Mouse (Mus musculus) adrenal gland, adult (tissue): Measurements from ENCODE around the gene March2.

Experiments used
- DNase-seq, 2 experiments: peaks; one replicate each; pipeline ENCODE4 v3.0.0; 2022 to 2023; ENCODE audit warnings: low spot score in 1 of 2; ENCODE audit not compliant: inconsistent age in 2 of 2

March2 gene

DNA sequence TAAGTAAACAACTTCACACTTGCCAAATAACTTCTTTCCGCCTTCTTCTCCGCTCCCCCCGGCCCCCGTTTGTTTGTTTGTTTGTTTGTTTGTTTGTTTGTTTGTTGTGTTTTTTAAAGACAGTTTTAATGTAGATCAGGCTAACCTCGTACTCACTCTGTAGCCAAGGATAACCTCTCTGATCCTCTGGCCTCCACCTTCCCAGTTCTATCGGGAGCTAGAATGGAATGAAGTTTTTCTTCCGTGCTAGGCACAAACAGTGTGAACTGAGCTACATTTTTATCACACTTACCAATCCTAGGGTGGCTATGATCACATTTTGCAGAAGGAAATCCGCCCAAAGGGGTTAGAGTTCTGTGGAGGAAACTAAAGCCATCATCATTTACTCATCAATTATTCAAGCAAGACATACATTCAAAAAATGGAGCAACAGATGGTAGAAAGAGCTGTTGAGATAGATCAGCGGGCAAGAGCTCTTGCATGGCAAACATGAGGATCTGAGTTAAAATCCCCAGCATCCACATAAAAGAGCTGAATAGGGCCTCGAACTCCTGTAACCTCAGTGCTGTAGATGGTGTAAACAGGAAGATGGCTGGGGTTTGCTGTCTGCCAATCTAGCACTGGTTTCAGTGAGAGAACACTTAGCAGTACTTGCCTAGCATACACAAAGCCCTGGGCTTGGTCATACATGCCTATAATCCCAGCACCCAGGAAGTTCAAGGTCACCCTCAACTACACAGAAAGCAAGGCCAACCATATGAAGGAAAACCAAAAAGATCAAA, 665 bp upstream of the March2 start:
- DNase-seq = peak in 1 of 2 experiments; percentile 29

DNA sequence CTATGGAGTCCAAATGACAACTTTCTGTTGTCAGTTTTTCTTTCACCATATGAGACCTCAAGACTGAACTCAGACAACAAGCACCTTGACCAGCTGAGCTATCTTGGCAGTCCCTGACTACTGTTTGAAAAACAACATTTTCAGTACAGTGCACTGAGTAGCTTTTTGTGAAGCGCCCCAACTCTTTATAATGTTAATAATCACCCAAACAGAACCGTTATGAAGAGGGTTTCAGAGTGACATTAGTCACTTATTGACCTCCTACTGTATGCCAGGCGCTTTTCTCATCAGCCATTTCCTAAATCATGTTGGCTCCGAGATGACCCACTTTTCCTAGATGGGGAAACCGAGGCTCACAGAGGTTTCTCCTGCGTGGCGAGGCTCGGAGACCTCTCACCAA, 488 bp downstream of the March2 start:
- no peak for DNase-seq

DNA sequence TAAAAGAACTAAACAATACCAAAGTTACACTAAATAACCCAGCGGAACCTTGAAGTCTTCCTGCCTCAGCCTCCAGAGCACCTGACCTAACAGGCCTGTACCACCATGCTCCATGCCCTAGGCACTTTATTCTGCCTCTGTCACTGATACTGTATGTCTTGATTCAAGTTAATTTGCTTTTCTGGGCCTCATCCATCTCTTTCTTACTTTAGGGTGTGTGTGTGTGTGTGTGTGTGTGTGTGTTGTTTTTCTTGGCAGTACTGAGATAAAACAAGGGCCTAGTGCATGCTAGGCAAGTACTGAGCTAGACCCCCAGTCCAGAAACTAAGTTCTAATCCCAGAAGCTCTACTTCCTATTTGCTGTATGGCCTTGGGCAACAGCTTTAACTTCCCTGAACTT, 1.2 kb downstream of the March2 start:
- DNase-seq = peak in 1 of 2 experiments; percentile 34

DNA sequence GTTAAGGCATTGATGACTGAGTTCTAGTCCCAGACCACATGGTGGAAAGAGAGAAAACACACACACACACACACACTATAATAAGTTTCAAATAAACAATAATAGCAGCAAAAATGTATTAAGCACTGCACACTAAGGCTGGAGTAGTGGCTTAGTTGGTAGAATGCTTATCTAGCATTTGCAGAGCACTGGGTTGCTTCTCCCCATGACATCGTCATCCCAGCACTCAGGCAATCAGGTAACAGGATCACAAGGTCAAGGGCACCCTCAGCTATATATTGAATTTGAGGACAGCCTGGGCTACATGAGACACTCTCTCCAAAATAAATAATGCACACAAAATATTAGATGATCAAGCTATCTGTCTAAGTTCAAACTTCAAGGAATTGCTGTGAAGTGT, 3.7 kb downstream of the March2 start:
- DNase-seq = no peak

DNA sequence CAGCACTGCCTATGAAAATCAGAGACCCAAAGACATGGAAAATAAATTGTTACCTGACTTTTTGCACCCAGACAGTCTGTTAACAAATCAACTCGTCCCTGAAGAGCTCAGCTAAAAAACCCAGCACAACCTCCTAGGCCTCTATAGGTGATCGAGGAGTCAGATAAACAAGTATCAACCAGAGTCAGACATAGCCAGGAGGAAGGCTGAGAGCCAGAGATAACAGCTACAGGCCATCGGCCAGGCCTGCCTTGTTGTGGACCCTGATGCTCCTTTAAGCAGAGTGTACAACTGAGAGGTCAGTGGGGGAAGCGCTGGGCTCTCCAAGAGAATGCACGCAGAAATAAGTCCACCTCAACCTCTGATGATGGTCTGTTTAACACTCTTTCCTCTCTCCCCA, 5.2 kb downstream of the March2 start:
- DNase-seq = no peak

DNA sequence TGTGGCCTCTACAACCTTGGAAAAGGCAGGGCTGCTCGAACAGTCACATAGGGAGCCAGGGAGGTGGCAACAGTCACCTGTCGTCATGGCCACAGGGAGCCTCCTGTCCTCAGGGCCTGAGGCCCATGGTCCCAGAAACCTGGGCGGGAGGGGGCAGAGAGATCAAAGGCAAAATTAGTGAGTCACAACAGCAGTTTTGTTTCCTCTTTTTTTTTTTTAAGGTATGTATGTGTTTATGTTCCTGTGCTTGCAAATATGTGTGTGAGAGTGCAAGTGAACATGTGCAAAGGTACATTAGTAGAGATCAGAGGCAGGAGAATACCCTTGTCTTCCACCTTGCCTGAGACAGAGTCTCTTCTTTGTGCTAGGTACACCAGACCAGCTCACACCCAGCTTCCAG, 8.6 kb downstream of the March2 start:
- no peak for DNase-seq

DNA sequence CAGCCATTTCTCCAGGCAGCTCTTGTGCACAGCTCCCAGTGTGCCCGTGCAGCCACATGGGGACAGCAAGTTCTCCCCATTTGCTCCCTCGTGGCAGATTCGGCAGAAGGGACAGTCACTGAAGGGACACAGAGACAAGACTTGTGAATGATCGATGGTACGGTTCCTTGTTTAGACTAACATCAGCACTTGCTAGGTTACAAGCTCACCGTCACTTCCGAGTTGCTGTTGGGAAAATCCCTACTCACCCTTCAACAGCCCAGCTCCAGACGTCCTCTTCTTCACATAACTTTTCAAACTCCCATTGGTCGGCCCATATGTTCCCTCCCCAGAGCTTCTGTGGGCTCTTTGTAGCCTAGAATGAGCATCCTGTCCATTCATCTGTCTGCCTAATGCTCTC, 15.4 kb downstream of the March2 start:
- no peak for DNase-seq

DNA sequence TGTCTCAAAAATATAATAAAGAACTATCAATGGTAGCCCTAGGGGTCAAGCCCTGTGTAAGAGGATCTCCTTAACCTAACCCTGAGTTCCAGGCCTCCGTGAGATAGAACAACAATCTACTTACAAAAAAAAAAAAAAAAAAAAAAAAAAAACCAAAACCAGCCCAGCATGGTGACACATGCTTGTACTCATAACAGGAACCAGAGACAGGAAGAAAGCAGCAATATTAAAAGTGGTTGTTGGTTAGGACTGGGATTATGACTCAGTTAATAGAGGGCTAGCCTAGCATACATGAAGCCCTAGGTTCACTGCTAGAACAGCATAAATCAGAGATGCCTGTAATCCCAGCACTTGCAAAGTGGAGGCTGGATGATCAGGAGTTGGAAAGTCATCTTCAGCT, 16.3 kb downstream of the March2 start:
- no peak for DNase-seq

DNA sequence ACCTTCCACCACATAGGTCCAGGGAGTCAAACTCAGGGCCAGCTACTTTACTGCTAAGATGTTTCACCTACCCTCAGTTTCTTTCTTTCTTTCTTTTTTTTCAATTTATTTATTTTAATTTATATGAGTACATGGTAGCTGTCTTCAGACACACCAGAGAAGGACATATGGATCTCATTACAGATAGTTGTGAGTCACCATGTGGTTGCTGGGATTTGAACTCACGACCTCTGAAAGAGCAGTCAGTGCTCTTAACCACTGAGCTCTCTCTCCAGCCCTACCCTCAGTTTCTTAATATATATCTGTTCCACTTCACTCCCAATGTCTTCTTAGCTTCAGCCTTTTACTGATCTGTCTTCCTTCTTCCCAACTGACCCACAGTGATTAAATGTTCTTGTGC, 23.0 kb downstream of the March2 start:
- no peak for DNase-seq

DNA sequence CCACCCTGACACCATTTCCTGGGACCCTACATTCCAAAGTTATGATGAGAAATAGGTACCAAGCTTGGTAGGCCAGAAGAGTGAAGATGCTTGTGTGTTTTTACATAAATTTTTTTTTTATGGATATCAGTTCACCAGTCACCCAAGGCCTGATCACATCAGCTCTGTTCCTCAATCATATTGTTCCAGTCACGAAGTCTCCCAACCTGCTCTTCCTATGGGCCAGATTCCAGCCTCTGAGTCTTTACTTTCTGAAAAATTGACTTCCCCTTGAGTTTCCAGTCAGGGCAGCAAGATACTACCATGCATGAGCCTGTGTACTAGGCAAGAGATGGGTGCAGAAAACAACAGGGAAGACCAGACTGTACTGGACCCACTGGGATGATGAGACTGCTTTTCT, 31.7 kb downstream of the March2 start, which contains the start of gene Hnrnpm:
Gene Hnrnpm (minus strand): TSS at position 101 of the 400 bp plus-strand sequence.
- DNase-seq = no peak

DNA sequence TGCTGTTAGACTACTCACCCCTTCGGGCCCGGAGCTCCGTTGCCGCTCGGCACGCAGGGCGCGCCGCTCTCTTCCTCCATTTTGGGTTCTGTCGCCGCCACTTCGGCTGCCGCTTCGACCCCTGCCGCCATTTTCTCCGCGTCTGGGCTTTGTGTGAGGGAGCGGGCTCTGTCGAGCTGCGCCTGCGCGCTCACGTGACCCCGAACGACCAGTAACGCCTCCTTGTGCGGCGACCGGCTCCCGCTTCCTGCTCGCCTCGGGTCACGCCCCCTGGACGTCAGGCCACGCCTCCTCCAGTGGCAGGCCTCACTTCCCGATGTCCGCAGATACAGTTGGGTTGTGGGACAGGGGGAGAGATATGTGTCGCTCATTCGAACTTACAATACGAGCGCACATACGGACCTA, 33.2 kb downstream of the March2 start:
- peak; percentile 99 for DNase-seq

DNA sequence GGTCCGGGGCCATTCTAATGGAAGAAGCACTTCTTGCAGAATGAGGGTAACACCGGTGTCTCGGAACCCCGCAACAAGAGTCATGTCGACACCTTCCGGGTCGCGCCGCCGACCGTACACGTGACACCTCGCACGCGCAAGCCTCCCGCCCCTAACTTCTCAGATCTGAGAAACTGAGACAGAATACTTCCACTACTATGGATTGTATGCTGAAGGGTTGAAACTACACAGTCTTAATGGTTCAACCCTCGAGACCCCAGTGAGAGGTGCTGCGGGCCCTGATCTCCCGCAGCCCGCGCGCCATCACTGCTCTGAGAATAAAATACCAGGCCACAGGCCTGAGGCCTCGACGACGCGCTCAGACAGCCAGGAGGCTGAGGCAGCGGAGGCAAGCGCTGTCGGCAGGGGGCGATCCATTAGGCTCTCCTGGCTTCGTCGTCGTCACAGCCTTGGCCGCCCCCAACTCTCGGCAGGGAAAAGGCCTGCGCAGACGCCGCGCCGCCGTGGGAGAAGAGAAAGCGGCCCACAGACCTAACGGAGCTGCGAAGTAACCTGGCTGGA, 33.7 kb downstream of the March2 start:
- peak; percentile 76 to 92 for DNase-seq

DNA sequence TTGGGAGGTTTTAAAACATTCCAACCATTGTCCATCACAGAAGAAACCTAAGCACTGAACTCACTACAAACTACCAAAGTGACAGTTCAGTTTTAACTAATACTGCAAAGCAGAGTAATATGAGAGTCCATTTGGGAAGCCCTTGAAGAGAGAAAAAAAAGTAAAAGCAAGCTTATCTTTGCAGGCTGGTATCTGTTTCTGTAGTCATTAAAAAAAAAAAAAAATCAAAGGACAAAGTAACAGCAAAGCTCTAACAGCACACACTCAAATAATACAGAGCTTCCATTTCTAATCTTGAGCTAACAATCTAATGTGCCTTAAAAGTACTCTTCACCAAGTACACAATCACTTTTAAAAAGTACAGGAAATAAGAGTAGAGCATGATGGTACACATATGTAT, 36.7 kb downstream of the March2 start:
- no peak for DNase-seq

DNA sequence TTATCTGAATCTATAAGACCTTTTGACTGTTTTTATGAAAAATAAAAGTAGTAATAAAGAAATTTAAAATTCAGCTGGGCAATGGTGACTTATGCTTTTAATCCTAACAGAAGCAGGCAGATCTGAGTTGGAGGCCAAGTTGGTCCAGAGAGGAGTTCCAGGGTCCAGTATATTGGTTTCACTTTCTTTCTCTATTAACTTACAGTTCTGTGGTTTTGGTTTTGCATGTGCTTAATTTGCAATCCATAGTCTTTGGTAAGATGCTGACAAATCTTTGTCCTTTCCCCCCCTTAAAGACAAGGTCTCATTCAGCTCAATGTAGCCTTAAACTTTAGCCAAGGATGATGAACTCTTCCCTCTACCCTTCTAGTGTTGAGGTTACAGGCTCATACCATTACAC, 39.7 kb downstream of the March2 start:
- no peak for DNase-seq

DNA sequence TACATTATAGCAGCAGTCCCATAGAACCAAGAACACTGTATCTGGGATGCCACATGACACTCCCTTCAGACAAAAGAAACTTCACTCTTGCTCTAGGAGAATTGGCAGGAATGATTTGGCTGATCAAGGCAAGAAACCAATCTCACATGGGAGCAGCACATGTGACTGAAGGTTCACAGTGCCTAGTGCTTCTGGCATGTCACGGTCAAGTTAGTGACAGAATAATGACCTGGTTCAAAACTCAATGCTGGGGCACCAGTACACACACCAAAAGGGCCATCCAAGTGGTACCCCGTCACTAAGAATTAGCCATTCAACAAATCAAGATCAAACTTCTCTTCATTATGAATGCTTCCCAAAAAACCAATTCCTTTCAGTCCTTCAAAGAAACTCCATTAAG, 42.4 kb downstream of the March2 start:
- no peak for DNase-seq

DNA sequence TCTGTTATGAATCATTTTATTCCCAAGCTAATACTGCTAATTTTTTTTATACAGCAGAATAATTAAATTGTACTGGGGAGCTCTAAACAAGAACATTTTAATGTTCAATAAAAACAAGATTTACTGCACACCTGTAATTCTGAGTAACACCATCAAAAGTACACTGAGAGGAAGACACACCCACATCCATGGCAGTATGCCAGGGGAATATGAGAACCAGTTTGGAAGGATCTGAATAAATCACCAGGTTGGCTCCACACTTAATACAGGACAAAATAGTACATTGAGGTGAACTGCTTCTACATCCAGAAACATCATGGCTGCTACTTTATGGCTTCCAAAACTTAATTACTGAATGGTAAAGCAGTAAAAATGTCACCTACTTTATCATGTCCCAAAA, 43.0 kb downstream of the March2 start:
- peak in 1 of 2 experiments; percentile 55 for DNase-seq

DNA sequence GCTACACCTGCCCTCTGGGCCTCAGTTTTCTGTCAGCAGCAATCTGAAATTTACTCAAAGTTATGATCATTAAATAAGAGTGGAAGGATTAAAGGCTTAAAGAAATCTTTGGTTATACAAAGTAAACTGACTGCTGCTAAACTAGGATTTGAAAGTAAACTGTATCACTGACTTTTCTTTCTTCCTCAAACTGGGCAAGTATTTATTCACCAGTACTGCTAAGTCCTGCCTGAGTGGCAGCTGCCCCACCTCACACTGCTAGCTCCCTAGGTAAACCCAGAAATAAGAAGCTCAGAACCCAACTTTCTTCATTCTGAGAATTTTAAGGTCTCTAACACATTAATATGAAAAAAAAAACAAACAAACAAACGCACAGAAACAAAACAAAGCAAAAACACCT, 44.6 kb downstream of the March2 start:
- DNase-seq = no peak

DNA sequence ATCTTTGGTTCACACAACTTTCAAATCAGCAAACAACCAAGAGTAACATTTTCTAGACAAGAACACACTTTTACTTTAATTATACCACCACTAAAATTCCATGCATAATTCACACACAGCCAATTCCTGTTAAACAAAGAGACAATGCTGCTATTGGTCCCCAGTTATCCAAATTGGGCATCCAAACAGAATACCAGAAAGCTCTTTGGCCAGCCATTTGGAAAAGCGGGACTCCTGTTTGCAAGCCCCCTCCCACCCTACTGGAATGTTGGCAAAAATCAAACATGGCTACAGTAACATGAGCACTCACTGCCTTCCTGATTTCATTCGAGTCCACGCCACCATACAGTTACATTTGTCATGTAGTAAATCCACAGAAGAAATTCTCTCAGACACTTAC, 48.8 kb downstream of the March2 start:
- no peak for DNase-seq

DNA sequence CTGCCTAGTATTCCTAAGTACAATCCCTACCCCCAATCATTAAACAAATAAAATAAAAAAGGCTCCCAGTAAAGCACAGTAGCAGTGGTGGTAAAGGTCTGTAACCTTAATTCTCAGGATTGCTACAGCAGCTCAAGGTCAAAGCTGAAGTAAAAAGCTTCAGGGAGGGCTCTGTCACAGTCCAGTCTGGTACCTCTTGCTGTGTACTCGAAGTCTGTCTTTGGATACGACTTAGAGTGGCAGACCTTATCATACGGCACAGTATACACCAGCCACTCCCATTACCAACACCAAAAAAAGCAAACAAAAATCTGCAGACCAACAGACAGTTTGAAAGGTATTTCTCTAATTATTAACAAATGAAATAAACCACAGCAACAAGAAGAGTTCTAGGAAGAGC, 51.7 kb downstream of the March2 start:
- DNase-seq = peak in 1 of 2 experiments; percentile 73

DNA sequence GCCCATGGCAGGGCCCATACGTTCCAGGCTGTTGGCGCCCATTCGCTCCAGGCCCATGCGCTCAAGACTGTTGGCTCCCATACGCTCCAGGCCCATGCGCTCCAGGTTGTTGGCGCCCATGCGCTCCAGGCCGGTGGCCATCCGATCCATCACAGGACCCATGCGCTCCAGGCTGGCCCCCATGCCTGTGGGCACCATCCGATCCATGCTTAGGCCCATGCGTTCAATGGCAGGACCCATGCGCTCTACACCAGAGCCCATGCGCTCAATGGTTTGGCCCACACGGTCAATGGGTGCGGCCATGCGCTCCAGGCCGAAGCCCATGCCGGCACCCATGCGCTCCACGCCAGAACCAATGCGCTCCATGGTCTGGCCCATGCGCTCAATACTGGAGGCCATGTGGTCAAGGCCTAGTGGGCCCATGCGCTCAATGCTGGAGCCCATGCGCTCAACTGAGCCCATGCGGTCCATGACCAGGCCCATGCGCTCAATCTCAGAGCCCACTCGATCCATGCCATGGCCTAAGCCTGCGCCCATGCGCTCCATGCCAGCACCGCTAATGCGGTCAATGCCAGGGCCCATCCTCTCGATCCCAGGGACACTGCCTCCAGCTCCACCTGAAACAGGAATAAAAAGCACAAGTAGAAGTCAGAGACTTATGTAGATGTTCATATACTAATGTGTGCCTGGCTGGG, 68.5 kb downstream of the March2 start:
- DNase-seq = no peak

DNA sequence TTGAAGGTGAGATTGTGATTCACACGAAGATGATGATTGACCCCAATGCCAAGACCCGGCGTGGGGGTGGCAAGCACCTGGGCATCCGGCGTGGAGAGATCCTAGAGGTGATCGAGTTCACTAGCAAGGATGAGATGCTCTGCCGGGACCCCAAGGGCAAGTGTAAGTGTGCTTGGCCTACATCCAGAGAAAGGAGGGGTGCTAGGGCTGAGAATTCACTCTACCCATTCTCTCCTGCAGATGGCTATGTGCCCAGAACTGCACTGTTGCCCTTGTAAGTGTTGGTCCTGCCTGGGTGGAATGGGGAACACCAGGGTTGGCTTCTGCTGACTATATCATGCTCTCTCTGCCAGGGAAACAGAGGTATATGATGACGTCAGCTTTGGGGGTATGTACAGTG, 73.4 kb downstream of the March2 start:
- no peak for DNase-seq

DNA sequence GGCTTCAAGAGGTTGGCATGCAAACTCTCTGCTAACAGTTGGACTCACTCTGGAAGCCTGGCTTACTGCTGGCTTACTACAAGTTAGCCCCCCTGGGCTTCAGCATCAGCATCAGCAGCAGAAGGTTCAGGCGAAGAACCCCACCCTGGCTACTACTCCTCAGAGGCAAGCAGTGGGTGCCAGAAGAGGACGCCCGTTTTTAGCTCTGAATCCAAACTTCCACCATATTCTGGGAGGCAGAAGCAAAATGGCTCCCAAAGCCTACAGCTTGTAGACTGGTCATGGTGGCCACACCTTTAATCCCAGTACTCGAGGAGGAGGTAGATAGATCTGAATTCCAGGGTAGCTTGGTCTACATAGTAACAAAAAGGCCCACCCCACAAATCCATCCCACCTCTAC, 74.4 kb downstream of the March2 start:
- no peak for DNase-seq
